Comparison of ENCODE assay signal across 8 mouse cellular contexts in the genomic region with DNA sequence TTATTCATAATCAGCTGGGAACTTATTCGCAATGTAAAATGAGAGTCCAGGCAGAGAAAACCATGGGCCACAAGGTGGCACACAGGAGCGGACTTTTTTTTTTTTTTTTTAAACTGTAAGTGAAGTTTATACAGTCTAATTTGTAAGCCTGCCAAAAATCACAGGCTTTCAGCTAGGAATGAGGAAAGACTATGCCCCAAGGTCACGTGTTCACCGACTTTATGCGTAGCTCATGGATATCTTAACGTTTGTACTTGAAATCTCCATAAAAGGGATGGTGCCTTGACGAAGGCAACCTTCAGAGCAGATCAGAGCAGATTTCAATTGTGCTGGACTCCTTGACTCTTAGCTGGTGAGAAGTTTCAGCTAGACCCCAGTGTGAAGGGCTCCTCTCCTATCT.
DNase-seq lines count a peak whose midpoint lies in the region; ATAC-seq and TF ChIP-seq lines count a peak whose summit lies in the region.

No protein-coding gene starts in this region.

- no peak overlapping the region for H3K9ac ChIP-seq in lung, embryonic 14.5 days
- H3K9ac ChIP-seq in forebrain, embryonic 14.5 days (ENCODE audit: low read length), result no peak overlapping the region
- no peak overlapping the region for H3K9ac ChIP-seq in limb, embryonic 15.5 days

- H3K9me3 ChIP-seq in lung, embryonic 14.5 days (ENCODE audit: low read depth, low read length), result no peaks in the 10 kb centered on the region
- no peaks in the 10 kb centered on the region for H3K9me3 ChIP-seq in forebrain, embryonic 14.5 days (replicated peaks; ENCODE audit: control insufficient read depth, low read length)
- no peaks in the 10 kb centered on the region for H3K9me3 ChIP-seq in limb, embryonic 15.5 days

- H3K27ac ChIP-seq in lung, embryonic 14.5 days (ENCODE audit: low read depth), result no peak overlapping the region
- H3K27ac ChIP-seq in forebrain, embryonic 14.5 days (ENCODE audit: low read depth, low read length), result no peak overlapping the region
- peak overlapping the region; percentile 77 for H3K27ac ChIP-seq in limb, embryonic 15.5 days

- H3K27me3 ChIP-seq in lung, embryonic 14.5 days (ENCODE audit: insufficient read depth, low read length), result no peaks in the 10 kb centered on the region
- no peaks in the 10 kb centered on the region for H3K27me3 ChIP-seq in forebrain, embryonic 14.5 days (replicated peaks; ENCODE audit: control insufficient read depth, insufficient read depth, low read length)
- no peaks in the 10 kb centered on the region for H3K27me3 ChIP-seq in limb, embryonic 15.5 days

- 24% methylated on average over 7 of the region's 7 CpGs for WGBS in lung, embryonic 14.5 days
- WGBS in forebrain, embryonic 14.5 days, result 60% methylated on average over 7 of the region's 7 CpGs
- 26% methylated on average over 7 of the region's 7 CpGs for WGBS in limb, embryonic 15.5 days

- H3K36me3 ChIP-seq in lung, embryonic 14.5 days (ENCODE audit: insufficient read depth), result peaks cover 19% of the 10 kb centered on the region
- peaks cover 11% of the 10 kb centered on the region; the same call in 1 of the 2 replicates for H3K36me3 ChIP-seq in forebrain, embryonic 14.5 days (ENCODE audit: control insufficient read depth, insufficient read depth, low read length)
- H3K36me3 ChIP-seq in limb, embryonic 15.5 days, result peaks cover 23% of the 10 kb centered on the region

- no peak overlapping the region for H3K4me2 ChIP-seq in lung, embryonic 14.5 days
- no peak overlapping the region for H3K4me2 ChIP-seq in forebrain, embryonic 14.5 days (ENCODE audit: low read length)
- H3K4me2 ChIP-seq in limb, embryonic 15.5 days, result no peak overlapping the region

- no peak overlapping the region for H3K4me3 ChIP-seq in lung, embryonic 14.5 days (ENCODE audit: low read depth, low read length)
- H3K4me3 ChIP-seq in forebrain, embryonic 14.5 days (ENCODE audit: low read depth, low read length), result no peak overlapping the region
- H3K4me3 ChIP-seq in limb, embryonic 15.5 days, result no peak overlapping the region

- peaks cover 12% of the 10 kb centered on the region; the same call in 1 of the 2 replicates for H3K4me1 ChIP-seq in lung, embryonic 14.5 days (ENCODE audit: insufficient read depth)
- H3K4me1 ChIP-seq in forebrain, embryonic 14.5 days (ENCODE audit: control insufficient read depth, insufficient read depth, low read length), result 0 out of 2 replicates have a peak, but pooled peaks cover 3% of the 10 kb centered on the region
- peaks cover 35% of the 10 kb centered on the region for H3K4me1 ChIP-seq in limb, embryonic 15.5 days

- peak; percentile 46; the same call in 1 of the 2 replicates for ATAC-seq in lung, embryonic 14.5 days (ENCODE audit: insufficient read depth)
- ATAC-seq in forebrain, embryonic 14.5 days, result no peak
- ATAC-seq in limb, embryonic 15.5 days (ENCODE audit: insufficient number of reproducible peaks, low FRiP score, low TSS enrichment, low read depth), result 0 out of 2 replicates have a peak, but pooled peaks have one; percentile 31
- ATAC-seq in frontal cortex, adult (ENCODE audit: low TSS enrichment), result no peak
- ATAC-seq in erythroblast, adult 5-6 weeks (replicated peaks; ENCODE audit: low FRiP score, poor library complexity, severe bottlenecking), result no peak

- DNase-seq in lung, embryonic 14.5 days, result peak; percentile 90
- no peak for DNase-seq in lung, postnatal 25 days (ENCODE audit: low spot score)
- peak; percentile 52 for DNase-seq in brain, adult 2 months (ENCODE audit: low read depth, low spot score)
- DNase-seq in forebrain, embryonic 14.5 days (ENCODE audit: low spot score), result peak; percentile 62
- DNase-seq in c-Kit-positive CD71-positive TER-119-positive erythroid progenitor cells, embryonic 14.5 days (ENCODE audit: low spot score), result no peak

- peak; percentile 59 for TF ChIP-seq CTCF in lung, embryonic 14.5 days (IDR thresholded peaks at IDR 0.05; ENCODE audit: low read depth)

Comparison
In these comparisons a context has a peak if more than half of its experiments do, and no peak if none do; other contexts are left out.
1. DNase-seq: peak in lung, embryonic 14.5 days (single experiment), brain, adult 2 months (single experiment) and forebrain, embryonic 14.5 days (single experiment); none in lung, postnatal 25 days (single experiment) and c-Kit-positive CD71-positive TER-119-positive erythroid progenitor cells, embryonic 14.5 days (single experiment).
2. ATAC-seq: peak in lung, embryonic 14.5 days (single experiment) and limb, embryonic 15.5 days (single experiment); none in forebrain, embryonic 14.5 days (single experiment), frontal cortex, adult (single experiment) and erythroblast, adult 5-6 weeks (single experiment).